Mouse (Mus musculus) neutrophil, adult 5-6 weeks (primary cell): ENCODE results near the gene Gramd2. TPM values are rescaled to one million over a fixed set of nuclear protein-coding genes. Genes with fewer than 3 reads are reported as not detected.
A peak's percentile ranks its signal among the peaks of the same experiment; 100 is the strongest.

Experiments used
- ATAC-seq: fragments of 151-379, 151-347 bp; 2 replicates; pipeline ENCODE4 v1.8.0; 2017; ENCODE audit warnings: mild to moderate bottlenecking, moderate TSS enrichment; ENCODE audit not compliant: insufficient number of reproducible peaks, poor library complexity, low FRiP score, severe bottlenecking; ENCODE audit errors: extremely low read depth
- total RNA-seq: library from RNA; stranded (forward); fragments of 200-1000 nt; gene quantifications from 2 replicates; pipeline ENCODE4 v1.2.3, GENCODE M21; 2017

The Gramd2 gene
- total RNA-seq: 0.25 and 0.35 TPM in 2 replicates

- ATAC-seq: no peak
These were observed at the start of gene Gramd2 for GRCm38 (mm10) chr9:59679678-59680533. Gene Gramd2 (plus strand): TSS chr9:59680144.

DNA sequence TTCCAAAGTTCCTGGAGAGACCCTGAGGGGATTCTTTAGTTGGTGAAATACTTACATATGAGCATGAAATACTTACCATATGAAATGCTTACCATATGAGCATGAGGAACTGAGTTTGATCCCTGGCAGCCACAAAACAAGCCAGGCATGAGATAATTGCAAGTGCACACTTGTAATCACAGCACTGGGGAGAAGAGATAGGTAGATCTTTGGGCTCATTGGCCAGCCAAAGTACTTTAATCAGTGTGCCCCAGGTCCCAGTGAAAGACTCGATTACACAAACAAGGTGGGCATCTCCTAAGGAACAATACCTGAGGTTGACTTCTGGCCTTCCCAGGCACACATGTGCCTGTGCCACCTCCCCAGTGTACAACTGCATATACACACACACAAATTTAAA, 41.6 kb upstream of the Gramd2 start:
- ATAC-seq: no peak

GRCm38 (mm10) chr9:59639936-59640335, 40.0 kb upstream of the Gramd2 start:
- no peak for ATAC-seq

- ATAC-seq: no peak
These were observed 38.6 kb upstream of the Gramd2 start for GRCm38 (mm10) chr9:59641320-59641719.

DNA sequence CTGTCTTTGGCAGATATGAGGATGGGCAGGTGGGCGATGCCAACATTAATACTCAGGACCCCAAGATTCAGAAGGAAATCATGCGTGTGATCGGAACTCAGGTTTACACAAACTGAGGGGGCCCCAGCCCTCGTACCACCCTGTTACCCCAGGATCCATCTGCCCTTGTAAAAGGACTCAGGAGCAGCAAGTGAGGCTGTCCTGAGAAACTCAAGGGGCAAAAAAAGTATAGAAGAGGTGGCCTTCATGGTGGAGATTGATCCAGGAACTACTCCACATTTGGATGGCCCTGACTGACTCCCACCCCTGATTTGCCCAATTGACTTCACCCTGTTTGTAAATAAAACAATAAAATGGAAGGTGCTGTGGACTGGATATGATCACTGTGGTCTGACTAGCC, 30.0 kb upstream of the Gramd2 start:
- no peak for ATAC-seq

DNA sequence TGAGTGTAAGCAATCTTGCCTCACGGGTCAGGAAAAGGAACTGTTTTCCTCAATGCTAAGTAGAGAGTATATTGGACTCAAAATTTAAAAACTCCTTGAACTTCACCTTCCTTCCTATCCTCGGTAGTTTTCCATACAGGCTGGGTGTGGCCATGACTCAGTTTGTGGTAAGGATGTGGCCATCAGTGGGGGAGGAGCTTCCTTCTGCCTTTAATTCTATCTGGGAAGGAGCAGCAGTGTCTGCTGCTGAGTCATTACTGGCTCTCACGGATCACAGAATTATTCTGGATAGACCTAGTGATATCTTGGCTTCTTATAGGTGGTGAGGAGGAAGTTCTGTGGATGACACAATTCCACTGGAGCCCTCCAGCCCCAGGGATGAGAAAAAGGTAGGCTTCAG, 26.6 kb upstream of the Gramd2 start:
- no peak for ATAC-seq

DNA sequence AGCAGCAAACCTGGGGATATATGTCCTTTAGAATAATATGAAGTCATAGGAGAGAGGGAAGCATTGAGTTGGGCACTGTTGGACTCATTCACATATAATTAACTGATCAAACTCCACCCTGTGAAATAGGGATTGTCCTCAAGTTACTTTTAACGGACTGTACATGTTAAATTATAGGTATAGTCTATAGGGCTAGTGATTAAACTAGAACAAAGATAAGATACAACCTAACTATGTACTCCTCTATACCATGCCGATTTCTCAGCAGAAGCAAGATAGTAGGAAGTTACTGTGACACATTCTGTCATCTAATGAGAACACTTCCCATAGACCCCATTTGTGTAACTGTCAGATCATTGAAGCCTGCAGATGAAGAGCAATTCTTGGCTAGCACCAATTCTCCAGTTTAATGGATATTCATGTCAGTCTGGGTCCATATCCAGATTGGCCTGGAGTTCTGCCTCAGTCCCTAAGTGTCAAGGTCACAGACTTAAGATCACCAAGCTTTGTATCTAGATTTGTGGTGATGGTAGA, 25.4 kb upstream of the Gramd2 start:
- ATAC-seq: no peak

DNA sequence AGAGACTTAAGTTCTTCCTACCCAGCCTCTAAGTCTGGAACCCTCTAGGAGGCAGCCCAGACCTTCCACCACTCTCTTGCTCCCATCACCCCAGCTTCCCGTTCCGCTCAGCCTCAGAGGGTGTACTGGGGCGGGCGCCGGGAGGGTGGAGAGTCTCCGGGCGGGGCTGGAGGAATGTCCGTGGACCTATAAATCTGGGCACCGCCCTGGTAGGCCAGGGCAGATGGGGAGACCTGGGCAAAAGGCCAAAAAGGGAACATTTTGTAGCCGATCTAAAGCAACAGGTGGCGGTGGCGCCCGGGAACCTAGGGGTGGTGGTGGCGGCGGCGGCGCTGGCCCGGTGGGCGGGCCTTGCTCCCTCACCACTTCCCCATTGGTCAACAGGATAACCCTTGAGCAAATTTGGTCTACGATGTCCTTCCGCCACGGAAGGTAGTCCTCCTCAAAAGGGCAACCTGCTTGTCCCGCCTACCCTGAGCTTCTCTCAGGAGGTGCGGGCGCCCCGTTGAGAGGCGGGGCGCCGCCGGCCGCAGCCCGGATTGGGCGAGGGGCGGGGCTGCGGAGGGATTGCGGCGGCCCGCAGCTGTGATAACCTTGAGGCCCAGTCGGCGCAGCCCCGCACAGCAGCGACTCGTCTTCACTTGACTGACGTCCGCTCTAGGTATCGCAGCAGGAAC, 23.8 kb upstream of the Gramd2 start, which contains the start of gene Pkm:
Pkm (plus strand) TSS at position 411 of the 677 bp plus-strand sequence.
- peak; percentile 79 for ATAC-seq

- ATAC-seq: peak; percentile 18; the same call in 1 of the 2 replicates
These were observed 23.0 kb upstream of the Gramd2 start for GRCm38 (mm10) chr9:59656635-59657617.

- ATAC-seq: no peak
These were observed 21.8 kb upstream of the Gramd2 start for GRCm38 (mm10) chr9:59658146-59658545.

GRCm38 (mm10) chr9:59659036-59660026, 20.6 kb upstream of the Gramd2 start:
- peak; percentile 48 for ATAC-seq

DNA sequence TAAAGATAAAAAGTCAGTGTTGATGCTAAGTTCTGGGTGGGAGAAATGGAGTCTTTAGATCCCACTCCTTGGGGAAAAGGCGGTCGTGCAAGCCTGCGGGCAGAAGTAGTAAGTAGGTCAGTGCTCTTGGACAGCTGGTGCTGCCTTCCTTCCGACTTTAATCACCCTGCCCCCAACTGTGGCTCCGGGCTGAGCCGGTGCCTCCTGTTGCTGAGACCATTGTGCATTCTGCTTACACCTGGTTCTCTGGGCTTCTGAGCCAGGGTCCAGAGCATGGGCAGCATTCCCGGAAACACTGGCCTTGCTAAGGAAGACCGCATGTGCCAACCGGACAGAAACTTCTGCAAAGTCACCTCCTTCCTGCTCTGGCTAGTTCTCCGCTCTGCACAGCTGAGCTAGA, 19.5 kb upstream of the Gramd2 start:
- no peak for ATAC-seq

GRCm38 (mm10) chr9:59661298-59661975, 18.5 kb upstream of the Gramd2 start:
- no peak for ATAC-seq

DNA sequence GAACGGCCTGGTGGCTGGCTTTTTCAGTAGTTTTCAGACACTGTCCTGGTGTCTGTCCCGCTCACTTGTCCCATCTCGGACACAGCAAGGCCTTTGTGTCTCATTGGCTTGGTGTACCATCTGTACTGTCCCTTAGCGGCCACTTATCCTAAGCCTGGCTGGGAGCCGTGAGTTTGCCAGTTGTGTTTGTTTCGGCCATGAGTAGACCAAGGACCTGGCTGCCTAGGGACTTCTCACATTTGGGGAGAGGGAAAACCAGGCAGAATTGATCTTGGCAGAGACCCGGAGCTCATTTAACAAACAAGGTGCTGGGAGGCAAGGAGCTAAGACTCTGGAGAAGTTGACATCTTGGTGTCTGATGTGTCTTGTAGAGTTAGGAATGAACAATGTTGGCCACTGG, 16.7 kb upstream of the Gramd2 start:
- ATAC-seq: no peak

DNA sequence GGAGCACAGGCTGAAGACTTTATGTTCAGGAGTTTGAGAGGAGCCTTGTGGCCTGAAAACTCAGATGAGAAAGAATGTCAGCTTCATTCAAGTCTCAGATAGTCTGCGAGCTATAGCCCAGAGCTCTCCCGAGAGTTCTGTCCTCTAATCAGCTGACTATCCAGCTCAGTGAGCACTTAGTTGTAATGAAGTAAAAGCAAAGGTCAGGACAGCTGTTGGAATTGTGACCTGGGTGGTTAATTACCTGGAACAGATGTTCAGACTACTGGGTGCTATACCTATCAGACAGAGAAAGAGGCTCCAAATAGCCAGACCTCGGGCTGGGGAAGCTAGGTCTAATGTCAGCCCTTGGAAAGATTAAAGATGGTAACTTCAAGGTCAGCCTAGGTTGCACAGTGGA, 16.0 kb upstream of the Gramd2 start:
- ATAC-seq: no peak

DNA sequence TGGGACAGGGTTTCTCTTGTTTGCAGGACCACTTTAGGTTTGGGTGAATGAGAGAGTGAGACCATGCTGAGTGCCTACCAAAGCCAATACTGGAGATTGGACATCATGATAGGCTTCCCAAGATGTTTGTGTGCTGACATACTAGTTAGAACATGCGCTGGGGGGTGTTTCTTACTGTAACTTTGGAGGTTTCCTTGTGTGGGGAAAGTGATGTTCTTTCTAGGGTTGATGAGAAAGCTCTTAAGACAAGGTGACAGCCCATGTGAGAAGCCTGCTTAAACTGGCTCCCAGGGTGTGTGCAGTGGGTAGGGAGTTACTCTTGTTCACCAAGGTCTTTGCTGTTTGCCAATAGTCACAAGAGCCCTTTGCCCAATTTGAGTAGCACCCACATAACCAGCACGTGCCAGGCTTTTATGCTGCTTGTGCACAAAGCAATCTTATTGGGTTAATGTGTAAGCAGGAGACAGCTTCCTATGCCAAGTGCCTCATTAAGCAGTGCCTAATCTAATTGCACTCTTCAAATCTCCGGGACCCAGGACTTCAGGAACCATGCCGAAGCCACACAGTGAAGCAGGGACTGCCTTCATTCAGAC, 15.2 kb upstream of the Gramd2 start:
- ATAC-seq: no peak

GRCm38 (mm10) chr9:59666016-59666415, 13.9 kb upstream of the Gramd2 start:
- no peak for ATAC-seq
